Mouse (Mus musculus) kidney, embryonic 14.5 days (tissue): ENCODE data around the gene Sost. TPM values are rescaled to one million over a fixed set of nuclear protein-coding genes. Genes with fewer than 3 reads are reported as not detected.
A peak's percentile ranks its signal among the peaks of the same experiment; 100 is the strongest.
"Not testable (repeated sequence)": the region's sequence is repeated elsewhere in the genome, so short reads cannot be mapped to it uniquely, and the experiment has no call there.

ENCODE experiments used
- ATAC-seq: fragments of 200-750 bp; cut with Nextera tagmentation; 2 replicates; pipeline ENCODE4 v1.8.0; 2017; ENCODE audit warnings: moderate number of reproducible peaks, mild to moderate bottlenecking, moderate TSS enrichment, moderate library complexity; ENCODE audit not compliant: low FRiP score, low TSS enrichment
- H3K27ac ChIP-seq: fragments of 300-500 bp; sonication (generic); 2 replicates; pipeline ENCODE4 v1.5.1; 2014; ENCODE audit warnings: low read depth, mild to moderate bottlenecking, low read length, moderate library complexity, mixed read lengths
- H3K27me3 ChIP-seq: fragments of 300-500 bp; sonication (generic); 2 replicates; pipeline ENCODE4 v1.6.1; 2014; ENCODE audit warnings: mild to moderate bottlenecking, low read length; ENCODE audit not compliant: control insufficient read depth, insufficient read depth
- H3K36me3 ChIP-seq: fragments of 300-500 bp; sonication (generic); 2 replicates; pipeline ENCODE4 v1.6.1; 2014; ENCODE audit warnings: low read length, mixed read lengths; ENCODE audit not compliant: control insufficient read depth, insufficient read depth
- H3K4me1 ChIP-seq: fragments of 300-500 bp; sonication (generic); 2 replicates; pipeline ENCODE4 v1.6.1; 2014; ENCODE audit warnings: low read length, mixed read lengths; ENCODE audit not compliant: control insufficient read depth, insufficient read depth
- H3K4me2 ChIP-seq: fragments of 300-500 bp; sonication (generic); replicated peaks from 2 replicates; pipeline ENCODE4 v1.6.1; 2014; ENCODE audit warnings: low read depth, mild to moderate bottlenecking, low read length
- H3K4me3 ChIP-seq: fragments of 300-500 bp; sonication (generic); 2 replicates; pipeline ENCODE4 v1.5.1; 2014; ENCODE audit warnings: mild to moderate bottlenecking, low read length
- H3K9ac ChIP-seq: fragments of 300-500 bp; sonication (generic); 2 replicates; pipeline ENCODE4 v1.6.1; 2014; ENCODE audit warnings: low read depth, mild to moderate bottlenecking, low read length, moderate library complexity
- H3K9me3 ChIP-seq: fragments of 300-500 bp; sonication (generic); 2 replicates; pipeline ENCODE4 v1.6.1; 2016; ENCODE audit warnings: low read length; ENCODE audit not compliant: control insufficient read depth
- WGBS: fragments of 180-500 bp; shearing (Covaris S2); extraction: QIAGEN DNeasy Blood & Tissue Kit; methylation state at CpG from one replicate; pipeline ENCODE4 v1.1.7; 2014; 5-methylcytosine and 5-hydroxymethylcytosine counted together
- polyA plus RNA-seq: library from polyadenylated mRNA; unstranded; fragments of >200 nt; fragmentation: Nextera tagmentation; extraction: Ambion mirVana; gene quantifications from 2 replicates; pipeline ENCODE4 v1.2.1, GENCODE M21; 2014

Gene Sost
- polyA plus RNA-seq, 1 experiment from 2014 or later, result 0.09 TPM

DNA sequence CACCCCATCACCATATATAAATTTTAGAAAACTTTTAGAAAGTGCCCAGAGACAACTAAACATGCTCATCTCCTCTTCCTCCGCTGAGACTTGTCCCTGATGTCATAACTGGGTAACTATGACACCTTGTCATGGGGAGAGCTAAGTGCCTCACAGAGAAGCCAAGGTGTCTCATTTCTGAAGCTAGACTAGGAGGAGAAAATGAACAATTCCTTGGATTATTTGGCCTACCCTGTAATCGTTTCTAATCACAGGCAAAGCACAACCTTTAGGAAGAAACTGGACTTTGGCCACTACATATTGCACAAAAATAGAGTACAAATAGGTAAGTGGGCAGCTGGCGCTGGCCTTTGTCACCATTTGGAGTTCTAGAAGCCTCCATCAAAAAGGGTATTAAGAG, 20.1 kb upstream of the Sost start, which contains the start of gene Dusp3:
TSS of gene Dusp3 (minus strand) at position 101 of the 400 bp plus-strand sequence.
- Histone ChIP-seq H3K9me3 (no peaks in the 10 kb centered on the region), H3K4me3 (no peak within 1 kb of the TSS), H3K36me3 (no peaks in the 10 kb centered on the region), H3K9ac (0 out of 2 replicates have a peak within 1 kb of the TSS, but pooled peaks have one; percentile 2), H3K27ac (no peak within 1 kb of the TSS), H3K27me3 (peaks cover 8% of the 10 kb centered on the region; the same call in 1 of the 2 replicates), H3K4me2 (no peak within 1 kb of the TSS), H3K4me1 (peaks cover 16% of the 10 kb centered on the region; the same call in 1 of the 2 replicates)
- no peak for ATAC-seq
- 91% methylated on average over 3 of the region's 3 CpGs for WGBS

DNA sequence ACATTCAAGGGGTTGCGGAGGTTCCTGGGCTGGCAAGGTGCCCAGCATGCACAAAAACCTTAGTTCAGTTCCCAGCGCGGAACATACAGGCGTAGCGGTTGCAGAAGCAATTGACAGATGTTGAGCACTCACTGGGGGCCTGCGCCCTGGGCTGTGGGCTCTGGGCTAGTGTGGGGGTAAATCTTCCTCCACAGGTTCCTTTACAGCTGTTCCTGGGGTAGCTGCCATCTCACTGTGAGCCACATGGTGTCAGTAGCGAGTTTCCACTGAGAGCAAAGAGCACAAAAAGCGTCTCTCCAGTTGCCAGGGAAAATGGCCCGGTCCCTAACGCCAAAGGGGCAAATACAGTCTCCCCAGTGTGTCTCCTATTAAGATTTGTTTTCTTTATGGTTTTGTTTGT, 19.2 kb upstream of the Sost start:
- Histone ChIP-seq H3K9ac (no peak overlapping the region), H3K36me3 (peaks cover 3% of the 10 kb centered on the region; the same call in 1 of the 2 replicates), H3K4me3 (no peak overlapping the region), H3K27ac (no peak overlapping the region), H3K27me3 (peaks cover 8% of the 10 kb centered on the region; the same call in 1 of the 2 replicates), H3K4me1 (peaks cover 25% of the 10 kb centered on the region; the same call in 1 of the 2 replicates), H3K4me2 (no peak overlapping the region), H3K9me3 (no peaks in the 10 kb centered on the region)
- no peak; the same call in 1 of the 2 replicates for ATAC-seq
- 7% methylated on average over 10 of the region's 10 CpGs for WGBS

DNA sequence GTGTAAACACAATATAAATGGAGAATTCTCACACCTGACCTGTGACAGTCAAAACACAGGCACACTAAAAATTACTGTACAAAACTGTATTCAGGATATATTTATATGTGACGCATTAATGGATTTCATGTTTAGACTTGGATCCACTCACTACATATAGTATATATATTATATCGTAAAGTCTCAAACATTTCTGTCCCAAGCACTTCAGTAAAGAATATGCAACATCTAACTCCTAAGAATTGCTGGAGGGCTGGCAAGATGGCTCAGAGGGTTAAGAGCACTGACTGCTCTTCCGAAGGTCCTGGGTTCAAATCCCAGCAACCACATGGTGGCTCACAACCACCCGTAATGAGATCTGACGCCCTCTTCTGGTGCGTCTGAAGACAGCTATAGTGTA, 18.6 kb upstream of the Sost start:
- not testable (repeated sequence) for H3K4me2 ChIP-seq, H3K27me3 ChIP-seq, H3K36me3 ChIP-seq, H3K4me3 ChIP-seq, H3K9me3 ChIP-seq, H3K9ac ChIP-seq, ATAC-seq, H3K27ac ChIP-seq
- WGBS, result 55% methylated on average over 6 of the region's 6 CpGs
- H3K4me1 ChIP-seq, result peaks cover 25% of the 10 kb centered on the region; the same call in 1 of the 2 replicates

DNA sequence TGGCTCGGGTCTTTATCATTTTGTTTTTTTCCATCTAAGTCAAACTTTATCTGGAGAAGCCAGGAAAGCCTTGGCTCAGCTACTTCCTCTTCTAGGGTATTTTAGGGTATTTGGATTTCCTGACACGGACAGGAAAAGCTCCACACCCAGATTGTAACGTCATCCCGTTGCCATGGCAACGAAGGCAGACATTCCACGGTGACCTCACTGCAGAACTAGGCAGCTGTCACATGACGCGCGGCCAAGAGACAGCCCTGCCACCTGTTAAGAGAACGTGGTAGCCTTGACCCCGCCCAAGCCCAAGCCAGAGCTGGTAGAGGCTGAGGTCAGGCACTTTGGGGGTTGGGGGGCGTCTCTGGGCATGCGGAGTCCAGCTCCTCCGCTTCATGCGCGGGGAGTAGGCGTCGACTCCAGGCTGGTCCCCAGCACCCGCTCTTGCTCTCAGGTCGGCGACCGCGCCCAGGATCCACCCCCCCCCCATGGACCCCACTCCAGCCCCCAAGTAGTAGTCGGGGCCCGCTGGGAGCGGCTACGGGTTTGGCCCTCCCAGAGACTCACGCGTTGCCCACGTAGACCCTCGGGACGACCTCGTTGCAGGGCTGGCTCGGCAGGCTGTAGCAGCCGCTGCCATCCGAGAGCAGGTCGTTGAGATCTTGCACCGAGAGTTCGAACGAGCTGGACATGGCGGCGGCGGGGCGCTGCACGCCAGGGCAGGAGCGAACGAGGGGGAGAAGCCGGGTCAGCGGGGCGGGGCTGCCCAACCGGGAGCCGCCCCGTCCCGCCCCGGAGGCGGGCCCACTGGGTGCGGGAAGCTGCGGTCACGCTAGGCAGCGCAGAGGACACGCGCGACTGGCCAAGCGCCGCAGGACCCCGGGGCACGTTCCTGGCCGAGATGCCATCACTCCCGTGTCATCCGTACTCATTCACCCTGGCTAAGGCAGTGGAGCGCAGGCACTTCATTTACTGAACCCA, 17.5 kb upstream of the Sost start, which contains the start of gene Cfap97d1:
TSS of gene Cfap97d1 (plus strand) at position 226 of the 972 bp plus-strand sequence.
- Histone ChIP-seq H3K4me2 (peak within 1 kb of the TSS; percentile 97), H3K9me3 (no peaks in the 10 kb centered on the region), H3K4me1 (peaks cover 25% of the 10 kb centered on the region; the same call in 1 of the 2 replicates), H3K36me3 (peaks cover 3% of the 10 kb centered on the region; the same call in 1 of the 2 replicates), H3K27me3 (peaks cover 4% of the 10 kb centered on the region; the same call in 1 of the 2 replicates), H3K4me3 (peak within 1 kb of the TSS; percentile 67), H3K27ac (peak within 1 kb of the TSS; percentile 82), H3K9ac (peak within 1 kb of the TSS; percentile 73)
- 2% methylated on average over 66 of the region's 71 CpGs for WGBS
- peak; percentile 86 for ATAC-seq

DNA sequence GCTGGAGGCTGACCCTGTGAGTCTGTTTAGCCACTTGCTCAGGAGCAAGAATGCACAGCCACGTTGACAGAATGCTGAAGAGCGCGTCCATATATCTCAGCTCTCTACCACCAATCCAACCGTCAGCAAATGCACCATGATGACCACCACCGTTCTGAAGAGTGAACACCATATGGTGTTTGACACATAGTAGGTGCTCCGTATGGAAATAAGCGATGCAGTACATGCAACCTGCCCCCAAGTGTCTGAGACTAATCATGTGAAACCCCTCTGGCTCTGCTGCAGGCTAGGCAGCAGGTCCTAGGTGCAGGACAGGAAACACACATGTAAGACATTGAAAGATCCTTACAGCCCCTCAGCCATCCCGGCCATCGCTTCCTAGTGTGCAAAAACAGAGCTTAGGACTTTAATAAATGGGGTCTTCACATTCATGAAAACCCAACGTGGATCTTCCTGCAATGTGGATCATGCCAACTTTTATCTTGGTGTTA, 16.7 kb upstream of the Sost start:
- peaks cover 25% of the 10 kb centered on the region; the same call in 1 of the 2 replicates for H3K4me1 ChIP-seq
- ATAC-seq, result no peak
- H3K4me3 ChIP-seq, result peak overlapping the region; percentile 12
- WGBS, result 66% methylated on average over 10 of the region's 10 CpGs
- no peaks in the 10 kb centered on the region for H3K9me3 ChIP-seq
- peak overlapping the region; percentile 97 for H3K4me2 ChIP-seq
- peaks cover 3% of the 10 kb centered on the region; the same call in 1 of the 2 replicates for H3K36me3 ChIP-seq
- no peak overlapping the region for H3K9ac ChIP-seq
- H3K27me3 ChIP-seq, result peaks cover 4% of the 10 kb centered on the region; the same call in 1 of the 2 replicates
- H3K27ac ChIP-seq, result peak overlapping the region; percentile 10

DNA sequence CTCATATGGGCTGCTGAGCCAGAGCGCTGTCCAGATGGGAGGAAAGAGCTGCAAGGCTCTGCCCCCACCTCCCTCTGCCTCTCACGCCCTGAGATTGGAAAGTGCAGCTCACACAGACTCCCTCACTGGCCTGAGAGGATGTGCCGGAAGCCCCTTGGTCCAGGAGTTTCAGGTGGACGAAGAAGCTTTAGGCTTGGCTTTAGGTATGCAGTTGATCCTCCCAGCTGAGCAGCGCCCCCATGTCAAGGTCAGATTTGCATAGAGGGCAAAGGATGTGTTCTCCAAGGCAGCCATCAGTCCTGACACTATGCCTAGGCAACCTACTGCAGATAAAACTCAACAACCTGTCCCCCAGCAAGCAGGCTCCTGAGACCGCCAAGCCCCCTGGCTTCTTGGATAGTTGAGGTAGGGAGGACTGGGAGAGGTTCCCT, 16.2 kb upstream of the Sost start:
- peaks cover 3% of the 10 kb centered on the region; the same call in 1 of the 2 replicates for H3K36me3 ChIP-seq
- H3K4me1 ChIP-seq, result peaks cover 29% of the 10 kb centered on the region; the same call in 1 of the 2 replicates
- H3K4me2 ChIP-seq, result peak overlapping the region; percentile 97; the same call in 1 of the 2 replicates
- ATAC-seq, result no peak
- H3K9me3 ChIP-seq, result no peaks in the 10 kb centered on the region
- WGBS, result 61% methylated on average over 6 of the region's 6 CpGs
- peak overlapping the region; percentile 10; the same call in 1 of the 2 replicates for H3K27ac ChIP-seq
- H3K4me3 ChIP-seq, result peak overlapping the region; percentile 12; the same call in 1 of the 2 replicates
- H3K9ac ChIP-seq, result no peak overlapping the region
- H3K27me3 ChIP-seq, result peaks cover 4% of the 10 kb centered on the region; the same call in 1 of the 2 replicates

DNA sequence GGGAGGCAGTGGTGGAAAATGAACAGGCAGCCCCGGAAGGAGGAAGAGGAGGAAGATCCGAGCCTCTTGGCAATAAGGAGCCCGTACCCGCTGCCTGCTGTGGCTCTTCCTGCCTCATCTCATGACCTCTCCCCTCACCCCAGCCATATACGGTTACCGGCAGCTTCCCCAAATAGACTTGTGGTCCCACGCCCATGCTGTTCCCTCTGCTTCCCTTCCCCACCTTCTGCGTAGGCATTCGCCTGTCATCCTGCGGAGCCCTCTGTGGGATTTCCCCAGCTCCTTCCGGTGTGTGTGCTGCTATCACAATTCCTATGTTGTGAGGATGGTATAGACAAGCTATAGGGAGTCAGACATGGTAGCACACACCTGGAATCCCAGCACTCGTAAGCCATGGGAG, 15.0 kb upstream of the Sost start:
- WGBS, result 67% methylated on average over 12 of the region's 12 CpGs
- H3K27ac ChIP-seq, result no peak overlapping the region
- ATAC-seq, result no peak

DNA sequence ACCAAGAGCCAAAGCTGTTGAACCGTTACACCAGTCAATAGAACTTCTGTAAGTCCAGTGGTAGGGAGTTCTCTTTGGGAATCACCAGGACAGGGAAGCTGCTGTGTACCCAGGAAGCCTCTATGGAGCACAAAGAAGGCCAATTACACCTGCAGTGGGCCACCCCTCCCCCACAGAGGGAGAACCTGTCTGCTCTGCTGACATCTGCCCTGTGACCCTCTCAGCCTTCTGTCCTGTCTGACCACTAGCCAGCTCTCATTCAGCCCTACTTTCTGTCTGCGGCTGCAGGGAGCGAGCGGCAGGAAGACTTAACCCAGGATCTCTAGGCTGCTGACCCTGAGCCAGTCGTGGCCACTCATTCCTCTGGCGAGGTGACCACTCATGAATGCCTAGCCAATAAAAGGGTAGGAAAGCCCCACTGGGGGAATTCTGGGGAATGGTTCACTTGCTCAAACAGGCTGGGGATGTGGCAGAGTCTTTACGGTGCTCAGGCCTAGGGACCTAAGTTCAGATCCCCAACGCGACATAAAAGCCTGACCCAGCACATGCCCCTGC, 13.9 kb upstream of the Sost start:
- Histone ChIP-seq H3K9ac (no peak overlapping the region), H3K27ac (no peak overlapping the region), H3K4me2 (no peak overlapping the region), H3K36me3 (peaks cover 3% of the 10 kb centered on the region; the same call in 1 of the 2 replicates), H3K4me1 (peaks cover 33% of the 10 kb centered on the region; the same call in 1 of the 2 replicates), H3K4me3 (no peak overlapping the region), H3K9me3 (peaks cover 2% of the 10 kb centered on the region; the same call in 1 of the 2 replicates), H3K27me3 (no peaks in the 10 kb centered on the region)
- no peak for ATAC-seq
- 75% methylated on average over 9 of the region's 9 CpGs for WGBS

More for the DNA sequence above, 15.0 kb upstream of the Sost start:
- Histone ChIP-seq H3K36me3 (peaks cover 3% of the 10 kb centered on the region; the same call in 1 of the 2 replicates), H3K4me3 (no peak overlapping the region), H3K4me1 (peaks cover 33% of the 10 kb centered on the region; the same call in 1 of the 2 replicates), H3K9me3 (peaks cover 2% of the 10 kb centered on the region; the same call in 1 of the 2 replicates), H3K4me2 (no peak overlapping the region), H3K9ac (no peak overlapping the region), H3K27me3 (peaks cover under 1% of the 10 kb centered on the region; the same call in 1 of the 2 replicates)
